8 mouse cellular contexts compared by ENCODE assay signal in the genomic region with DNA sequence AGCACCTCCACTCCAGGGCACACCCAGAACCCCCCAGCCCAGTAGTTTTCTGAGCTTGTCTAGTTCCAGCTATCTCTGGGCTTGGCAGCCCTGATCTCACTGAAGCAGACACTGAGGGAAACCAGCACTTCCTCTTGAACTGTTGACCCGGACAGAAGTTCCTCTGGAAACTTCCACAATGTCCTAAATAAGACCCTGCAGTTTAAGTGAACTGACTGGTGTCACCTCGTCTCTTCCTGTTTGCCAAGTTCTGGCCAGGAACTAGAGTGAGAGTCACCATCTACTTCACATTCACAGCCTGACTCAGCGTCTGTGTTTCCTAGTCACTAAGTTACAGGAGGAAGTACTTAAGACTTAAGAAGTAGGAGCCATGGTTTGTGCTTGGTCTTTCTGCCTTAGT. TPM values are rescaled to one million over a fixed set of nuclear protein-coding genes. Genes with fewer than 3 reads are reported as not detected.
A peak's percentile ranks its signal among the peaks of the same experiment; 100 is the strongest.
DNase-seq lines count a peak whose midpoint lies in the region; ATAC-seq and TF ChIP-seq lines count a peak whose summit lies in the region.

No protein-coding gene starts in this region.

- no peaks in the 10 kb centered on the region for H3K9me3 ChIP-seq in heart, embryonic 14.5 days (ENCODE audit: control insufficient read depth, low read length)
- H3K9me3 ChIP-seq in limb, embryonic 14.5 days (ENCODE audit: control insufficient read depth, low read length), result no peaks in the 10 kb centered on the region

- no peak for TF ChIP-seq POLR2A in limb, embryonic 14.5 days (IDR thresholded peaks at IDR 0.05; ENCODE audit: borderline replicate concordance, extremely low read depth, insufficient read depth, insufficient read length)

- no peak for TF ChIP-seq CTCF in layer of hippocampus, adult 2 months (conservative IDR thresholded peaks at IDR 0.05)

- no peak overlapping the region for H3K4me2 ChIP-seq in heart, embryonic 14.5 days (ENCODE audit: low read length)
- no peak overlapping the region for H3K4me2 ChIP-seq in limb, embryonic 14.5 days (replicated peaks; ENCODE audit: low read depth, low read length, severe bottlenecking)

- no peaks in the 10 kb centered on the region for H3K27me3 ChIP-seq in heart, embryonic 14.5 days (ENCODE audit: control insufficient read depth, insufficient read depth, low read length)
- no peaks in the 10 kb centered on the region for H3K27me3 ChIP-seq in limb, embryonic 14.5 days (ENCODE audit: control insufficient read depth, insufficient read depth, low read length)

- no peak overlapping the region for H3K4me3 ChIP-seq in layer of hippocampus, adult 2 months
- H3K4me3 ChIP-seq in heart, embryonic 14.5 days (ENCODE audit: control insufficient read depth in 1 of 2, insufficient read depth in 1 of 2, low read depth in 1 of 2, low read length in 2 of 2), result no peak overlapping the region
- H3K4me3 ChIP-seq in limb, embryonic 14.5 days (replicated peaks; ENCODE audit: low read length), result no peak overlapping the region

- ATAC-seq in heart, embryonic 14.5 days (ENCODE audit: insufficient number of reproducible peaks, insufficient read depth, low FRiP score, low read depth), result peak; percentile 49
- ATAC-seq in limb, embryonic 14.5 days (ENCODE audit: low FRiP score, low read depth), result no peak

- no peak for DNase-seq in layer of hippocampus, adult 2 months (ENCODE audit: low spot score in 2 of 2)
- no peak for DNase-seq in layer of hippocampus, postnatal 14 days (ENCODE audit: low spot score in 2 of 2)
- no peak for DNase-seq in limb, embryonic 14.5 days (ENCODE audit: low spot score)
- DNase-seq in skeletal muscle tissue, adult 2 months (ENCODE audit: low read depth, low spot score), result peak; percentile 64
- DNase-seq in thymus, postnatal 10 days (ENCODE audit: low spot score in 2 of 2), result no peak
- DNase-seq in right cerebral cortex, postnatal 14 days, result no peak
- DNase-seq in gastrocnemius, postnatal 14 days, result no peak

- H3K9ac ChIP-seq in heart, embryonic 14.5 days (ENCODE audit: low read length), result no peak overlapping the region
- no peak overlapping the region for H3K9ac ChIP-seq in limb, embryonic 14.5 days (ENCODE audit: low read depth, low read length, severe bottlenecking)

- 0 out of 2 replicates have a peak, but pooled peaks cover 3% of the 10 kb centered on the region for H3K36me3 ChIP-seq in heart, embryonic 14.5 days (ENCODE audit: control insufficient read depth, insufficient read depth, low read length)
- peaks cover 3% of the 10 kb centered on the region; the same call in 1 of the 2 replicates for H3K36me3 ChIP-seq in limb, embryonic 14.5 days (ENCODE audit: control insufficient read depth, insufficient read depth, low read length)

- intact Hi-C loops in gastrocnemius, postnatal 14 days (cut with DNase I; ENCODE audit: low total_unique reads), result no loop called here

- 43% methylated on average over 3 of the region's 3 CpGs for WGBS in heart, embryonic 14.5 days
- WGBS in limb, embryonic 14.5 days, result 81% methylated on average over 3 of the region's 3 CpGs

- H3K4me1 ChIP-seq in heart, embryonic 14.5 days (ENCODE audit: control insufficient read depth in 2 of 2, insufficient read depth in 2 of 2, low read length in 2 of 2), result peaks cover 29 to 56% of the 10 kb centered on the region in 2 experiments
- peaks cover 8% of the 10 kb centered on the region; the same call in 1 of the 2 replicates for H3K4me1 ChIP-seq in limb, embryonic 14.5 days (ENCODE audit: control insufficient read depth, insufficient read depth, low read length)

- peak overlapping the region; percentile 80; the same call in 1 of the 2 replicates for H3K27ac ChIP-seq in layer of hippocampus, adult 2 months
- H3K27ac ChIP-seq in heart, embryonic 14.5 days (replicated peaks in 1 of 2; ENCODE audit: control insufficient read depth in 1 of 2, insufficient read depth in 1 of 2, low read depth in 2 of 2, low read length in 2 of 2), result peak overlapping the region; percentile 31 to 40; a peak in 3 of 4 replicates
- 0 out of 2 replicates have a peak overlapping the region, but pooled peaks have one; percentile 3 for H3K27ac ChIP-seq in limb, embryonic 14.5 days (replicated peaks; ENCODE audit: low read depth, low read length)

RNA-seq across cellular contexts. Expression of gene 2510009E07Rik, which starts 52.5 kb away (rescaled TPM):
- 10 to 100 TPM; 38.4 to 40.3 TPM for total RNA-seq in layer of hippocampus, adult 2 months (2021)
- 10 to 100 TPM; 47.3 to 58.4 TPM for total RNA-seq in layer of hippocampus, postnatal 14 days (2021)
- 22.9 and 23.2 TPM in 2 replicates for polyA plus RNA-seq in heart, embryonic 14.5 days (2014; fragmentation: Nextera tagmentation; extraction: Ambion mirVana)
- 23.6 and 24.3 TPM in 2 replicates for polyA plus RNA-seq in limb, embryonic 14.5 days (2012; rRNA removed)
- 26.3 and 27.1 TPM in 2 replicates for polyA plus RNA-seq in limb, embryonic 14.5 days (2014; fragmentation: Nextera tagmentation; extraction: Ambion mirVana)
- total RNA-seq in gastrocnemius, postnatal 14 days (2021), result 10 to 100 TPM; 20.8 to 21.0 TPM

Comparison
In these comparisons a context has a peak if more than half of its experiments do, and no peak if none do; other contexts are left out.
1. H3K27ac ChIP-seq: peak in every context shown above with its lines; median percentile 80 in layer of hippocampus, adult 2 months; 36 in heart, embryonic 14.5 days; 3 in limb, embryonic 14.5 days.